Comparison of ENCODE assay signal across 24 mouse cellular contexts in genomic region chr14:41014701-41015240, GRCm38 (mm10). TPM values are rescaled to one million over a fixed set of nuclear protein-coding genes. Genes with fewer than 3 reads are reported as not detected.
A peak's percentile ranks its signal among the peaks of the same experiment; 100 is the strongest.
DNase-seq lines count a peak whose midpoint lies in the region; ATAC-seq and TF ChIP-seq lines count a peak whose summit lies in the region.
"Had no signal": no experiment of that assay in that cellular context is flagged by ENCODE, and none has a peak within 500 bp of the region (broad histone marks: within the 10 kb centered on the region; RNA-seq: fewer than 3 reads in every experiment).

No protein-coding gene starts in this region.

- peak; percentile 35 to 51 for DNase-seq in frontal cortex, adult 2 months (ENCODE audit: extremely low spot score in 1 of 2, low spot score in 1 of 2)
- DNase-seq in frontal cortex, postnatal 14 days (ENCODE audit: low spot score in 2 of 2): no peak
- DNase-seq in liver, embryonic 11.5 days (ENCODE audit: low spot score): no peak
- DNase-seq in MEL (ENCODE audit: low read depth, low spot score): peak; percentile 28
- no peak for DNase-seq in urinary bladder, postnatal 36 days (ENCODE audit: low spot score in 2 of 2)
- DNase-seq: B cell, adult 2 months; cerebellum, adult 9-11 months; embryo, embryonic 11 days; kidney, adult 2 months; kidney, postnatal 14 days; lung, adult 2 months; lung, postnatal 4 days; right cerebral cortex, postnatal 4 days; thymus, postnatal 36 days had no signal

- no peak for TF ChIP-seq POLR2A in MEL (IDR thresholded peaks at IDR 0.05; ENCODE audit: control insufficient read depth in 1 of 2, insufficient read depth in 1 of 2, low read depth in 1 of 2, low read length in 2 of 2, poor library complexity in 1 of 2)

- no peaks in the 10 kb centered on the region for H3K9me3 ChIP-seq in liver, embryonic 12.5 days (replicated peaks)
- H3K9me3 ChIP-seq in liver, embryonic 11.5 days (ENCODE audit: control insufficient read depth, low read length): no peaks in the 10 kb centered on the region
- H3K9me3 ChIP-seq in MEL (replicated peaks; ENCODE audit: insufficient read depth, low read length): no peaks in the 10 kb centered on the region
- H3K9me3 ChIP-seq in liver, embryonic 15.5 days (replicated peaks): no peaks in the 10 kb centered on the region
- H3K9me3 ChIP-seq: forebrain, embryonic 12.5 days; midbrain, embryonic 10.5 days had no signal

- no peak for TF ChIP-seq RAD21 in MEL (IDR thresholded peaks at IDR 0.05; ENCODE audit: low read depth, low read length)

- H3K4me3 ChIP-seq in liver, embryonic 12.5 days: no peak overlapping the region
- no peak overlapping the region for H3K4me3 ChIP-seq in liver, embryonic 11.5 days (ENCODE audit: low read depth, low read length)
- no peak overlapping the region for H3K4me3 ChIP-seq in MEL (ENCODE audit: control insufficient read depth in 1 of 2, insufficient read depth in 1 of 2, low read depth in 2 of 2, low read length in 2 of 2)
- no peak overlapping the region for H3K4me3 ChIP-seq in liver, embryonic 15.5 days (replicated peaks)

- WGBS in liver, embryonic 12.5 days (ENCODE audit: insufficient replicate concordance): 52% methylated on average over 5 of the region's 5 CpGs
- 53% methylated on average over 5 of the region's 5 CpGs for WGBS in liver, embryonic 11.5 days
- WGBS in liver, embryonic 15.5 days (ENCODE audit: insufficient replicate concordance): 47% methylated on average over 5 of the region's 5 CpGs

- ATAC-seq in liver, embryonic 12.5 days: no peak
- no peak for ATAC-seq in liver, embryonic 11.5 days (replicated peaks; ENCODE audit: low FRiP score)
- ATAC-seq in liver, embryonic 15.5 days (ENCODE audit: insufficient read depth): no peak

- H3K27me3 ChIP-seq in liver, embryonic 12.5 days (replicated peaks): peaks cover 13% of the 10 kb centered on the region
- no peaks in the 10 kb centered on the region for H3K27me3 ChIP-seq in liver, embryonic 11.5 days (replicated peaks; ENCODE audit: control insufficient read depth, insufficient read depth, low read length)
- H3K27me3 ChIP-seq in MEL (ENCODE audit: control insufficient read depth in 1 of 2, insufficient read depth in 2 of 2, low read length in 2 of 2): no peaks in the 10 kb centered on the region
- peaks cover 13% of the 10 kb centered on the region for H3K27me3 ChIP-seq in liver, embryonic 15.5 days

- H3K36me3 ChIP-seq in liver, embryonic 12.5 days: no peaks in the 10 kb centered on the region
- H3K36me3 ChIP-seq in liver, embryonic 11.5 days (ENCODE audit: control insufficient read depth, insufficient read depth, low read length): no peaks in the 10 kb centered on the region
- H3K36me3 ChIP-seq in MEL (ENCODE audit: control insufficient read depth in 1 of 2, insufficient read depth in 2 of 2, low read length in 2 of 2): peaks cover 0 to 14% of the 10 kb centered on the region in 2 experiments; a peak in 2 of 4 replicates
- no peaks in the 10 kb centered on the region for H3K36me3 ChIP-seq in liver, embryonic 15.5 days (replicated peaks)
- H3K36me3 ChIP-seq: forebrain, embryonic 12.5 days; midbrain, embryonic 10.5 days had no signal

- no peak for TF ChIP-seq CTCF in MEL (IDR thresholded peaks at IDR 0.05 in 2 of 3, conservative IDR thresholded peaks at IDR 0.05 in 1 of 3; ENCODE audit: control insufficient read depth in 1 of 3, insufficient read depth in 1 of 3, low read depth in 2 of 3, low read length in 3 of 3, poor library complexity in 1 of 3, severe bottlenecking in 1 of 3)

- peak overlapping the region; percentile 92; the same call in 1 of the 2 replicates for H3K4me2 ChIP-seq in liver, embryonic 12.5 days
- H3K4me2 ChIP-seq in liver, embryonic 11.5 days: no peak overlapping the region
- H3K4me2 ChIP-seq in liver, embryonic 15.5 days: no peak overlapping the region

- peaks cover 65% of the 10 kb centered on the region for H3K4me1 ChIP-seq in liver, embryonic 12.5 days
- H3K4me1 ChIP-seq in liver, embryonic 11.5 days (replicated peaks; ENCODE audit: control insufficient read depth, insufficient read depth, low read length): peaks cover 26% of the 10 kb centered on the region
- H3K4me1 ChIP-seq in MEL (ENCODE audit: control insufficient read depth in 1 of 2, insufficient read depth in 2 of 2, low read length in 2 of 2): peaks cover 2 to 18% of the 10 kb centered on the region in 2 experiments; a peak in 3 of 4 replicates
- H3K4me1 ChIP-seq in liver, embryonic 15.5 days (replicated peaks): peaks cover 65% of the 10 kb centered on the region

- no peak for TF ChIP-seq EP300 in MEL (IDR thresholded peaks at IDR 0.05; ENCODE audit: low read depth in 1 of 2, low read length in 2 of 2)

- no peak overlapping the region; the same call in 1 of the 2 replicates for H3K9ac ChIP-seq in liver, embryonic 12.5 days
- no peak overlapping the region for H3K9ac ChIP-seq in liver, embryonic 11.5 days (ENCODE audit: low read depth, low read length)
- H3K9ac ChIP-seq in MEL (ENCODE audit: control insufficient read depth, low read depth, low read length, poor library complexity, severe bottlenecking): no peak overlapping the region
- H3K9ac ChIP-seq in liver, embryonic 15.5 days: no peak overlapping the region

- H3K79me2 ChIP-seq in MEL (ENCODE audit: control insufficient read depth, insufficient read depth, low read length, poor library complexity): peaks cover 3% of the 10 kb centered on the region; the same call in 1 of the 2 replicates

- H3K27ac ChIP-seq in liver, embryonic 12.5 days: no peak overlapping the region
- no peak overlapping the region for H3K27ac ChIP-seq in liver, embryonic 11.5 days (ENCODE audit: low read depth, low read length)
- H3K27ac ChIP-seq in MEL (ENCODE audit: control insufficient read depth, low read depth, low read length): no peak overlapping the region
- 0 out of 2 replicates have a peak overlapping the region, but pooled peaks have one; percentile 14 for H3K27ac ChIP-seq in liver, embryonic 15.5 days (replicated peaks)

TF ChIP-seq in MEL, 35 proteins besides CTCF, POLR2A, EP300 and RAD21:
- TF ChIP-seq HCFC1 (IDR thresholded peaks at IDR 0.05; ENCODE audit: low read depth, low read length): no peak
- no peak for TF ChIP-seq KAT2A (conservative IDR thresholded peaks at IDR 0.05; ENCODE audit: low read depth, low read length)
- no peak for TF ChIP-seq NRF1 (IDR thresholded peaks at IDR 0.05; ENCODE audit: insufficient read depth, low read depth, low read length, poor library complexity, severe bottlenecking)
- no peak for TF ChIP-seq ZNF384 (IDR thresholded peaks at IDR 0.05; ENCODE audit: low read depth, low read length)
- TF ChIP-seq BHLHE40 (IDR thresholded peaks at IDR 0.05; ENCODE audit: borderline replicate concordance, low read depth, low read length): no peak
- no peak for TF ChIP-seq MEF2A (IDR thresholded peaks at IDR 0.05; ENCODE audit: extremely low read depth, insufficient replicate concordance, low read depth, low read length, poor library complexity, severe bottlenecking)

RNA-seq across cellular contexts. Expression of gene Fam213a, which starts 1.2 kb away (rescaled TPM):
- polyA plus RNA-seq in frontal cortex, adult 2 months (2012; rRNA removed): 137 and 138 TPM in 2 replicates
- polyA plus RNA-seq in liver, embryonic 12.5 days (2016; fragmentation: Nextera tagmentation; extraction: Ambion mirVana): 77.7 and 79.0 TPM in 2 replicates
- 78.2 and 84.8 TPM in 2 replicates for polyA plus RNA-seq in liver, embryonic 11.5 days (2014; fragmentation: Nextera tagmentation; extraction: Ambion mirVana)
- 19.2 and 20.3 TPM in 2 replicates for total RNA-seq in MEL (2012; rRNA removed)
- 10 to 100 TPM in 1 of 2 experiments, not detected in 1; 28.5 TPM for polyA plus RNA-seq in MEL (2012; ENCODE audit: insufficient read depth in 1 of 2, insufficient read length in 2 of 2, low read depth in 1 of 2, low replicate concordance in 2 of 2, missing spikeins in 1 of 2)
- 69.5 and 77.2 TPM in 2 replicates for polyA plus RNA-seq in liver, embryonic 15.5 days (2015; fragmentation: Nextera tagmentation; extraction: Ambion mirVana)

RNA-seq across cellular contexts. Expression of gene Tspan14, which starts 48.2 kb away (rescaled TPM):
- polyA plus RNA-seq in frontal cortex, adult 2 months (2012; rRNA removed): 46.4 and 47.7 TPM in 2 replicates
- 44.5 and 44.6 TPM in 2 replicates for polyA plus RNA-seq in liver, embryonic 12.5 days (2016; fragmentation: Nextera tagmentation; extraction: Ambion mirVana)
- 65.3 and 68.1 TPM in 2 replicates for polyA plus RNA-seq in liver, embryonic 11.5 days (2014; fragmentation: Nextera tagmentation; extraction: Ambion mirVana)
- total RNA-seq in MEL (2012; rRNA removed): 16.7 and 24.8 TPM in 2 replicates
- 10 to 100 TPM in 1 of 2 experiments, not detected in 1; 29.9 TPM for polyA plus RNA-seq in MEL (2012; ENCODE audit: insufficient read depth in 1 of 2, insufficient read length in 2 of 2, low read depth in 1 of 2, low replicate concordance in 2 of 2, missing spikeins in 1 of 2)
- 28.8 and 34.6 TPM in 2 replicates for polyA plus RNA-seq in liver, embryonic 15.5 days (2015; fragmentation: Nextera tagmentation; extraction: Ambion mirVana)

RNA-seq across cellular contexts. Expression of gene Dydc2, which starts 54.2 kb away (rescaled TPM):
- polyA plus RNA-seq in frontal cortex, adult 2 months (2012; rRNA removed): 0.55 and 0.66 TPM in 2 replicates
- polyA plus RNA-seq in liver, embryonic 12.5 days (2016; fragmentation: Nextera tagmentation; extraction: Ambion mirVana): not detected in 2 replicates
- polyA plus RNA-seq in liver, embryonic 11.5 days (2014; fragmentation: Nextera tagmentation; extraction: Ambion mirVana): not detected in 2 replicates
- not detected in 2 replicates for total RNA-seq in MEL (2012; rRNA removed)
- polyA plus RNA-seq in MEL (2012; ENCODE audit: insufficient read depth in 1 of 2, insufficient read length in 2 of 2, low read depth in 1 of 2, low replicate concordance in 2 of 2, missing spikeins in 1 of 2): not detected
- not detected in 2 replicates for polyA plus RNA-seq in liver, embryonic 15.5 days (2015; fragmentation: Nextera tagmentation; extraction: Ambion mirVana)
- total RNA-seq: hematopoietic stem cell, adult 5-6 weeks had no signal
- polyA plus RNA-seq: forebrain, embryonic 12.5 days; kidney, adult 2 months had no signal

RNA-seq across cellular contexts. Expression of gene Dydc1, which starts 57.9 kb away (rescaled TPM):
- polyA plus RNA-seq in frontal cortex, adult 2 months (2012; rRNA removed): not detected in 2 replicates
- not detected in 2 replicates for polyA plus RNA-seq in liver, embryonic 12.5 days (2016; fragmentation: Nextera tagmentation; extraction: Ambion mirVana)
- not detected in 2 replicates for polyA plus RNA-seq in liver, embryonic 11.5 days (2014; fragmentation: Nextera tagmentation; extraction: Ambion mirVana)
- not detected in 2 replicates for total RNA-seq in MEL (2012; rRNA removed)
- not detected for polyA plus RNA-seq in MEL (2012; ENCODE audit: insufficient read depth in 1 of 2, insufficient read length in 2 of 2, low read depth in 1 of 2, low replicate concordance in 2 of 2, missing spikeins in 1 of 2)
- not detected in 2 replicates for polyA plus RNA-seq in liver, embryonic 15.5 days (2015; fragmentation: Nextera tagmentation; extraction: Ambion mirVana)
- total RNA-seq: hematopoietic stem cell, adult 5-6 weeks; layer of hippocampus, postnatal 14 days; left cerebral cortex, postnatal 4 days had no signal
- polyA plus RNA-seq: forebrain, embryonic 12.5 days; gonadal fat pad, adult 2 months; heart, embryonic 14.5 days; kidney, adult 2 months; midbrain, embryonic 10.5 days; neural tube, embryonic 11.5 days had no signal

Comparison
In these comparisons a context has a peak if more than half of its experiments do, and no peak if none do; other contexts are left out.
1. DNase-seq: peak in frontal cortex, adult 2 months (2 of 2) and MEL (single experiment); none in frontal cortex, postnatal 14 days (0 of 2), liver, embryonic 11.5 days (single experiment) and urinary bladder, postnatal 36 days (0 of 2).